Mouse (Mus musculus) liver, adult 2 months (tissue): Measurements from ENCODE around the gene C1ra. TPM values are rescaled to one million over a fixed set of nuclear protein-coding genes. Genes with fewer than 3 reads are reported as not detected.

Source experiments
- DNase-seq: peaks from one replicate; pipeline ENCODE4 v3.0.0-alpha.2; 2011; ENCODE audit warnings: low read depth, low spot score; ENCODE audit errors: extremely low read depth
- H3K27ac ChIP-seq: fragments of 200-500 bp; replicated peaks from 2 replicates; pipeline ENCODE4 v1.5.1; 2012; ENCODE audit warnings: low read depth, mild to moderate bottlenecking, control low read depth, inconsistent platforms, low read length; ENCODE audit not compliant: insufficient read depth
- H3K27me3 ChIP-seq: fragments of 200-500 bp; 2 replicates; pipeline ENCODE4 v1.6.1; 2012; ENCODE audit warnings: mild to moderate bottlenecking, moderate library complexity, low read length, inconsistent platforms; ENCODE audit not compliant: control insufficient read depth, insufficient read depth
- H3K36me3 ChIP-seq: fragments of 200-500 bp; 2 replicates; pipeline ENCODE4 v1.6.1; 2012; ENCODE audit warnings: low read length, inconsistent platforms; ENCODE audit not compliant: control insufficient read depth, insufficient read depth
- H3K4me1 ChIP-seq: fragments of 200-500 bp; 2 replicates; pipeline ENCODE4 v1.6.1; 2011; ENCODE audit warnings: low read length; ENCODE audit not compliant: control insufficient read depth, insufficient read depth
- H3K4me3 ChIP-seq: fragments of 200-500 bp; 2 replicates; pipeline ENCODE4 v1.5.1; 2011; ENCODE audit warnings: low read depth, mild to moderate bottlenecking, control low read depth, low read length, moderate library complexity; ENCODE audit not compliant: insufficient read depth
- H3K79me2 ChIP-seq: fragments of 200-500 bp; 2 replicates; pipeline ENCODE4 v1.6.1; 2012; ENCODE audit warnings: inconsistent platforms, mild to moderate bottlenecking, low read length, moderate library complexity; ENCODE audit not compliant: control insufficient read depth, insufficient read depth
- H3K9ac ChIP-seq: fragments of 200-500 bp; 2 replicates; pipeline ENCODE4 v1.6.1; 2012; ENCODE audit warnings: low read depth, mild to moderate bottlenecking, control low read depth, inconsistent platforms, low read length
- CTCF ChIP-seq: fragments of 200-500 bp; IDR thresholded peaks from 2 replicates; pipeline ENCODE4 v1.5.1; 2011; ENCODE audit warnings: low read depth, low read length, control low read depth
- POLR2A ChIP-seq: fragments of 200-500 bp; IDR thresholded peaks from 2 replicates; pipeline ENCODE4 v1.6.1; 2011; ENCODE audit warnings: low read length, control low read depth; ENCODE audit not compliant: insufficient read depth; ENCODE audit errors: extremely low read depth
- WGBS: fragments of 180-500 bp; shearing (Covaris S2); methylation state at CpG from one replicate; pipeline ENCODE4 v1.1.7; 2018; 5-methylcytosine and 5-hydroxymethylcytosine counted together
- polyA plus RNA-seq: library from polyadenylated mRNA; depleted of rRNA; stranded (reverse); fragments of >200 nt; gene quantifications from 2 replicates; pipeline ENCODE4 v1.2.3, GENCODE M21; 2012
- total RNA-seq: library from RNA; depleted of rRNA; stranded (reverse); fragments of >200 nt; gene quantifications from 2 replicates; pipeline ENCODE4 v1.2.3, GENCODE M21; 2014

Gene C1ra
- total and polyA plus RNA-seq, 2 experiments: 119 to 165 TPM

DNA sequence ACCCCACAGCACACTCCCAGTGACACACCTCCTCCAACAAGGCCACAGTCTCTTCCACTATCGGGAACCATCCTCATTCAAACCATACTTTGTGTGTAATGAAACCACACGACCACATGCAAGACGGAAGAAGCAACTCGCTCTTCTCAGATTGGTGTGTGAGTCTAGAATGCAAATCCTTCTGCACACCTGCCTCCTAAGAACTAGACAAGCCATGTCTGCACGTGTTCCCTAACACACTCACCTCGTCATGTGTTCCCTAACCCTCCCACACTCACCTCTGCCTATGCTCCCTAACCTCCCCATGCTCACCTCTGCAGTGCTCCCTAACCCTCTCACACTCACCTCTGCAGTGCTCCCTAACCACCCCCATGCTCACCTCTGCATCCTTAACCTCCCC, 20.8 kb upstream of the C1ra start:
- 83% methylated on average over 6 of the region's 6 CpGs for WGBS
- Histone ChIP-seq H3K36me3 (peaks cover 3% of the 10 kb centered on the region; the same call in 1 of the 2 replicates), H3K79me2 (no peaks in the 10 kb centered on the region; the same call in 1 of the 2 replicates), H3K4me3 (no peak overlapping the region), H3K27me3 (no peaks in the 10 kb centered on the region), H3K27ac (no peak overlapping the region), H3K9ac (no peak overlapping the region), H3K4me1 (no peaks in the 10 kb centered on the region; the same call in 1 of the 2 replicates)
- TF ChIP-seq CTCF (no peak), POLR2A (no peak)
- no peak for DNase-seq

DNA sequence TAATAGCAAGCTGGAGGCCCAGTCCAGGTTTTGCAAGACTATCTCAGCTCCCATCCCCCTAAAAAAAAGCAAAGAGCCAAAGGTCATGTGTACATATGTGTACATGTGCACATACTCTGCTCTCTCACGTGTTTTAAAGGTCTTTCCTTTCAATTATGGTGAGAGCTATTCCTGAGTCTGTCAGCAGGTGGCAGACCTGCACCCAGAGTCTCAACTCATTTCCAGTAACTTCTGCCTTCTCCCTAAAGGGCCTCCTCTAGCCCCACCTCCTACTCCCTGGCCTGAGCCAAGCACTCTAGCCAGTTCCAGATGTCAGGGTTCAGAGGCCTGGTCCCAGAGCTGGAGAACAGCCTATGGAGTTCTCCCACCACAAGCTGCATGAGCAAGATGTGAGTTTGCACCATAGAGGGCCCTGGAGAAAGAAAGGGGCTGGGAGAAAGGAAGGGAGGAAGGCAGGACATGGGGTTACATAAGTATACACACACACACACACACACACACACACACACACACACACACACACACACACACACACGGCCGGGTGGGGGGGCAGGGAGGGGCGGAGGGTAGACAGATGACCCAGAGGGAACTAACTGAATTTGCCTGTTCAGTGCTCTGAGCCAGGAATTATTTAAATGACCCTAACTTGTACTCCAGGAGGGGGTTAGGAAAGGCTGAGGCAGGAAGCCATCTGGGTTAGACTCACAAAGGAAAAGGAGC, 19.2 kb upstream of the C1ra start, which contains the start of gene C1rl:
Gene C1rl (plus strand): TSS at position 272 of the 720 bp plus-strand sequence.
- Histone ChIP-seq H3K27ac (peak within 1 kb of the TSS; percentile 87), H3K4me3 (peak within 1 kb of the TSS; percentile 50), H3K27me3 (no peaks in the 10 kb centered on the region), H3K79me2 (no peaks in the 10 kb centered on the region; the same call in 1 of the 2 replicates), H3K36me3 (peaks cover 3% of the 10 kb centered on the region; the same call in 1 of the 2 replicates), H3K4me1 (no peaks in the 10 kb centered on the region; the same call in 1 of the 2 replicates), H3K9ac (peak within 1 kb of the TSS; percentile 71)
- TF ChIP-seq CTCF (peak; percentile 71), POLR2A (peak; percentile 66; the same call in 1 of the 2 replicates)
- DNase-seq: peak; percentile 99
- 5% methylated on average over 4 of the region's 4 CpGs for WGBS

DNA sequence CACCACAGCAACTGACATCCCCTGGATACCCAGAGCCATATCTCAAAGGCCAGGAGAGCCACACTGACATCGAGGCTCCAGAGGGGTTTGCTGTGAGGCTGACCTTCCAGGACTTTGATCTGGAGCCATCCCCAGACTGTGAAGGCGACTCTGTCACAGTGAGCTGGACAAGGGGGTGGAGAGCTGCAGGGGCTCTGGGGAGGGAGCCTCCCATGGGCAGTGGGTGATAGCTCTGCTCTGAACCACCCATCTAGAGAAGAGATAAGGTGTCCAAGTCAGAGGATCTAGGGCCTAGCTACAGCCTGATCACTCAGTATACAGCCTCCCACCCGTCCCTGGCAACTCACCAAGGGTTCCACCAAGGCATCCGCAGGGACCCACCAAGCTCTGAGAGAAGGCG, 18.3 kb upstream of the C1ra start:
- Histone ChIP-seq H3K79me2 (no peaks in the 10 kb centered on the region; the same call in 1 of the 2 replicates), H3K36me3 (peaks cover 3% of the 10 kb centered on the region; the same call in 1 of the 2 replicates), H3K4me1 (no peaks in the 10 kb centered on the region; the same call in 1 of the 2 replicates), H3K27me3 (no peaks in the 10 kb centered on the region), H3K4me3 (peak overlapping the region; percentile 50), H3K27ac (peak overlapping the region; percentile 87), H3K9ac (peak overlapping the region; percentile 71)
- TF ChIP-seq CTCF (no peak), POLR2A (no peak)
- peak; percentile 75 for DNase-seq
- WGBS: 30% methylated on average over 5 of the region's 5 CpGs

DNA sequence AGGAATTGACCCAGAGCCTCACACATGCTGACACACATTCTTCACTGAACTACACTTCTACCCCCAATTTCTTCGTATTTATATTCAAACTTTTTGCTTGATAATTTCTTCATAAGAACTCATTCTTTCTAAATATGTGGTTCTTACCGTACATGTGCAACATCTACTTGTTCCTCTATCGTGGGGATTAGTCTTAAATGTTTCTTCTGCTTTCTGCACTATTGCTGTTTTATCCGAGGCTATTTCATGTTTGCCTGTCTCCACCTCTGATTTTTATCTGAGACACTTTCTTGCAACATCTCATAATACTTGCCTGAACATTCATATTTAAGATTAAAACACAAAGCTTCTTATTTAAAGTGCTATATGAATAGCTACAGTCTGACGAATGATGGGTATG, 16.2 kb upstream of the C1ra start:
- no peaks in the 10 kb centered on the region; the same call in 1 of the 2 replicates for H3K79me2 ChIP-seq
- H3K9ac ChIP-seq: no peak overlapping the region
- H3K4me1 ChIP-seq: peaks cover 10% of the 10 kb centered on the region
- H3K36me3 ChIP-seq: peaks cover 3% of the 10 kb centered on the region; the same call in 1 of the 2 replicates
- TF ChIP-seq POLR2A (no peak), CTCF (no peak)
- no peak overlapping the region for H3K27ac ChIP-seq
- no peaks in the 10 kb centered on the region for H3K27me3 ChIP-seq
- H3K4me3 ChIP-seq: no peak overlapping the region
- DNase-seq: no peak
- WGBS: 80% methylated on average over 5 of the region's 5 CpGs

DNA sequence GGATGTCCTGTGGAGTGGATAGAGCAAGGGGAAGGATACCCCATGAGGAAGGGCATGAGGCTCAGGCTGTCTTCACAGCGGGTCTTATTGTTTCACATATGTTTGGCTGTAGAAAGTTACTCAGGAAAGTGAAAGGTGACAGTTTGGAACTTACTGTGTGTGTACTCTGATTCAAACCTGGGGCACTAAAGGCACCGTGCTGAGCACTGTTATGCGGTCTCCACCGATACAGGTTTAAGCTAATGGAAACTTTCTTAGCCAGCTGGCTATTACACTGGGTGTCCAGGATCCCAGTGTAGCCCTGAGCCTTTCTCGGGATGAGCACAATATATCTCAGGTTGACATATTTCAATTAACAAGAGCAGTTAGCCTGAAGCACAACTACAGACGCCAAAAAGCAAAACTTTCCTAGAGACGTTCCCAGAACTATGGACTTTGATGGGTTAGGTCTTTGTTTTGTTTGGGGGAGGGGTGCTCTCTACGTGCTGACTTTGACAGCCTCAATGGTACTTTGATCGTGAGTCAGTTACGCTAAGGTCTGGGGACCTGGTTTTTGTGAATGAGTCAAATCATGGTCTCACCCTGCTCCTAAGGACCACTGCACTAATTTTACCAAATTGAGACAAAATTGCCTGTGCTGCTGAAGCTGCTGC, 12.2 kb upstream of the C1ra start:
- peaks cover 16% of the 10 kb centered on the region for H3K4me1 ChIP-seq
- peak; percentile 95 for DNase-seq
- no peaks in the 10 kb centered on the region for H3K27me3 ChIP-seq
- TF ChIP-seq CTCF: no peak
- TF ChIP-seq POLR2A: no peak
- WGBS: 18% methylated on average over 10 of the region's 10 CpGs
- peak overlapping the region; percentile 70 for H3K9ac ChIP-seq
- H3K27ac ChIP-seq: peak overlapping the region; percentile 97
- peaks cover 8% of the 10 kb centered on the region; the same call in 1 of the 2 replicates for H3K36me3 ChIP-seq
- H3K79me2 ChIP-seq: no peaks in the 10 kb centered on the region; the same call in 1 of the 2 replicates
- 0 out of 2 replicates have a peak overlapping the region, but pooled peaks have one; percentile 9 for H3K4me3 ChIP-seq
